In genomic region chr2:173608020-173608958, GRCm38 (mm10) we compare ENCODE assay signal across 11 mouse cellular contexts. TPM values are rescaled to one million over a fixed set of nuclear protein-coding genes. Genes with fewer than 3 reads are reported as not detected.
DNase-seq lines count a peak whose midpoint lies in the region; ATAC-seq and TF ChIP-seq lines count a peak whose summit lies in the region.
"Had no signal": no experiment of that assay in that cellular context is flagged by ENCODE, and none has a peak within 500 bp of the region (broad histone marks: within the 10 kb centered on the region; RNA-seq: fewer than 3 reads in every experiment).

No protein-coding gene starts in this region.

- no peak overlapping the region for H3K4me3 ChIP-seq in forebrain, embryonic 13.5 days
- H3K4me3 ChIP-seq in forebrain, embryonic 10.5 days: no peak overlapping the region
- no peak overlapping the region for H3K4me3 ChIP-seq in lung, embryonic 14.5 days (ENCODE audit: low read depth, low read length)
- H3K4me3 ChIP-seq: myocyte had no signal

- H3K4me1 ChIP-seq in forebrain, embryonic 13.5 days: peaks cover 29% of the 10 kb centered on the region
- peaks cover 9% of the 10 kb centered on the region for H3K4me1 ChIP-seq in forebrain, embryonic 10.5 days
- peaks cover 9% of the 10 kb centered on the region; the same call in 1 of the 2 replicates for H3K4me1 ChIP-seq in lung, embryonic 14.5 days (ENCODE audit: insufficient read depth)

- H3K4me2 ChIP-seq in forebrain, embryonic 13.5 days: no peak overlapping the region
- no peak overlapping the region for H3K4me2 ChIP-seq in lung, embryonic 14.5 days

- H3K9me3 ChIP-seq in forebrain, embryonic 13.5 days (replicated peaks): no peaks in the 10 kb centered on the region
- no peaks in the 10 kb centered on the region for H3K9me3 ChIP-seq in forebrain, embryonic 10.5 days
- H3K9me3 ChIP-seq in lung, embryonic 14.5 days (ENCODE audit: low read depth, low read length): no peaks in the 10 kb centered on the region

- no peak for DNase-seq in forebrain, embryonic 10.5 days (ENCODE audit: extremely low spot score, low spot score)
- DNase-seq in NIH3T3 (ENCODE audit: low read depth): peak; percentile 66
- peak; percentile 65 for DNase-seq in heart, adult 8-10 months (ENCODE audit: low spot score)
- peak; percentile 89 for DNase-seq in lung, embryonic 14.5 days
- DNase-seq in layer of hippocampus, adult 9-10 months (ENCODE audit: low spot score): no peak
- DNase-seq in spleen, postnatal 4 days (ENCODE audit: low spot score in 2 of 2): no peak
- DNase-seq: kidney, adult 8-10 months had no signal

- no peaks in the 10 kb centered on the region for H3K27me3 ChIP-seq in forebrain, embryonic 13.5 days
- no peaks in the 10 kb centered on the region for H3K27me3 ChIP-seq in forebrain, embryonic 10.5 days (ENCODE audit: poor library complexity, severe bottlenecking)
- H3K27me3 ChIP-seq in lung, embryonic 14.5 days (ENCODE audit: insufficient read depth, low read length): no peaks in the 10 kb centered on the region

- TF ChIP-seq CTCF in lung, embryonic 14.5 days (IDR thresholded peaks at IDR 0.05; ENCODE audit: low read depth): no peak

- no peaks in the 10 kb centered on the region for H3K36me3 ChIP-seq in forebrain, embryonic 13.5 days (ENCODE audit: poor library complexity, severe bottlenecking)
- peaks cover 20% of the 10 kb centered on the region for H3K36me3 ChIP-seq in forebrain, embryonic 10.5 days (replicated peaks)
- H3K36me3 ChIP-seq in lung, embryonic 14.5 days (ENCODE audit: insufficient read depth): peaks cover 16% of the 10 kb centered on the region; the same call in 1 of the 2 replicates

- WGBS in forebrain, embryonic 13.5 days: 73% methylated on average over 10 of the region's 10 CpGs
- WGBS in forebrain, embryonic 10.5 days: 89% methylated on average over 10 of the region's 10 CpGs
- 42% methylated on average over 10 of the region's 10 CpGs for WGBS in lung, embryonic 14.5 days

- peak; percentile 86 for ATAC-seq in forebrain, embryonic 13.5 days
- ATAC-seq in lung, embryonic 14.5 days (ENCODE audit: insufficient read depth): peak; percentile 96
- ATAC-seq in frontal cortex, adult (ENCODE audit: low TSS enrichment): no peak

- no peak overlapping the region for H3K9ac ChIP-seq in forebrain, embryonic 13.5 days
- H3K9ac ChIP-seq in lung, embryonic 14.5 days: no peak overlapping the region

- no peak overlapping the region for H3K27ac ChIP-seq in forebrain, embryonic 13.5 days
- H3K27ac ChIP-seq in forebrain, embryonic 10.5 days: no peak overlapping the region
- peak overlapping the region; percentile 64 for H3K27ac ChIP-seq in lung, embryonic 14.5 days (ENCODE audit: low read depth)

RNA-seq across cellular contexts. Expression of gene Ankrd60, which starts 30.1 kb away (rescaled TPM):
- polyA plus RNA-seq in forebrain, embryonic 13.5 days (2015; fragmentation: Nextera tagmentation; extraction: Ambion mirVana): not detected in 2 replicates
- not detected in 2 replicates for polyA plus RNA-seq in forebrain, embryonic 10.5 days (2016; fragmentation: Nextera tagmentation; extraction: Ambion mirVana)
- total RNA-seq in heart, adult 8-10 months (2022): not detected
- polyA plus RNA-seq in lung, embryonic 14.5 days (2014; fragmentation: Nextera tagmentation; extraction: Ambion mirVana): not detected in 2 replicates
- polyA plus RNA-seq: embryonic facial prominence, embryonic 11.5 days; myocyte had no signal

RNA-seq across cellular contexts. Expression of gene Rab22a, which starts 51.3 kb away (rescaled TPM):
- 33.2 and 34.8 TPM in 2 replicates for polyA plus RNA-seq in forebrain, embryonic 13.5 days (2015; fragmentation: Nextera tagmentation; extraction: Ambion mirVana)
- 23.0 and 25.2 TPM in 2 replicates for polyA plus RNA-seq in forebrain, embryonic 10.5 days (2016; fragmentation: Nextera tagmentation; extraction: Ambion mirVana)
- 10 to 100 TPM; 32.9 to 41.6 (median 36.0) TPM for total RNA-seq in heart, adult 8-10 months (2022)
- 34.1 and 34.7 TPM in 2 replicates for polyA plus RNA-seq in lung, embryonic 14.5 days (2014; fragmentation: Nextera tagmentation; extraction: Ambion mirVana)

Comparison
In these comparisons a context has a peak if more than half of its experiments do, and no peak if none do; other contexts are left out.
1. DNase-seq: peak in NIH3T3 (single experiment), heart, adult 8-10 months (single experiment) and lung, embryonic 14.5 days (single experiment); none in forebrain, embryonic 10.5 days (single experiment), layer of hippocampus, adult 9-10 months (single experiment) and spleen, postnatal 4 days (0 of 2).